Mouse (Mus musculus): Measurements from ENCODE around the gene Fam131a. TPM values are rescaled to one million over a fixed set of nuclear protein-coding genes. Genes with fewer than 3 reads are reported as not detected.

Gene Fam131a
- total and polyA plus RNA-seq, 3 experiments: 22.2 to 31.3 (median 24.6) TPM

DNA sequence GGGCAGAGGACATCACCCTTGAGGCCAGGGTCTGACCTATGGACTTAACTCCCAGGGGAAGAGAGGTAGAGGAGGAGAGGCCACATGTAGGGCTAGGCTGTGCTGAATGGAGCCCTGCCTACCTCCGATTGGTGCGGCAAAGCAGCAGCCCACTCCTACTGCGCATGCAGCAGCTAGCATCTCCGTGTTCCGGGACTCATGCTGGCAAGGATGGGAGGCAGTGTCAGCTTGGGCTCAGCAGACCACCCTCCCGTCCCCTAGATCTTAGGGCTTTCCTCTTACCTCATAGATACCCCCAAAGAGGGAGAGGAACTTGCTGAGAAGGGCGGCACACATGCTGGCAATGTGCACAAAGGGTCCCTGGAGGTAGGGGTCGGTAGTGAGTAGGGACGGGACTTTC, 19.1 kb downstream of the Fam131a start:
- WGBS: 86% methylated on average over 9 of the region's 9 CpGs
- H3K4me1 ChIP-seq (ENCODE audit: control insufficient read depth, insufficient read depth, low read length): peaks cover 2% of the 10 kb centered on the region
- H3K27ac ChIP-seq: no peak overlapping the region
- intact Hi-C loops (cut with DNase I): no loop called here
- TF ChIP-seq POLR2A (IDR thresholded peaks at IDR 0.05; ENCODE audit: insufficient read depth, low read depth, low read length) (no peak), EP300 (IDR thresholded peaks at IDR 0.05; ENCODE audit: insufficient read depth, low read depth, low read length) (no peak), CTCF (IDR thresholded peaks at IDR 0.05) (no peak)
- no peaks in the 10 kb centered on the region for H3K36me3 ChIP-seq (ENCODE audit: control insufficient read depth, insufficient read depth, low read length)
- H3K4me3 ChIP-seq: no peak overlapping the region
- DNase-seq: no peak
- no peaks in the 10 kb centered on the region for H3K27me3 ChIP-seq (ENCODE audit: control insufficient read depth, insufficient read depth, low read length)
- H3K9ac ChIP-seq (ENCODE audit: low read depth, low read length): no peak overlapping the region
- H3K79me2 ChIP-seq (replicated peaks; ENCODE audit: control insufficient read depth, insufficient read depth, low read length): no peaks in the 10 kb centered on the region

DNA sequence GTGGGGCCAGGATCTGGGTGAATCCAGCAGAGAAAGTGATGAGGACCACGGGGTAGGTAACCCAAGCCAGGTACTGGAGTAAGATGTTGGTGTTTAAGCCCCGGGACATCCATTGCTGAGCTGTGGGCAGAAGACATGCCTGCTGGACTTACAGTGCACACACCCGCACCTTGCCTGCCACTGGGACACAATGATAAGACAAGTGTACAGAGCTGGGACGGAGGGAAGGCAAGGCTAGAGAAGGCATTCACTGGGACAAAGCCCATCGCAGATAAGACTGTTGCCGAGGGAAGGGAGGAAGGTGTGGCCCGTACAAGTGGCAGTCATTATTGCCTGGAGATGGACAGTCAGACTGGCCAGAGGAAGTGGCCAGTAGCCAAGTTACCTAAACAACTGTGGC, 19.8 kb downstream of the Fam131a start:
- TF ChIP-seq CTCF (IDR thresholded peaks at IDR 0.05): no peak
- TF ChIP-seq POLR2A (IDR thresholded peaks at IDR 0.05; ENCODE audit: insufficient read depth, low read depth, low read length): no peak
- TF ChIP-seq EP300 (IDR thresholded peaks at IDR 0.05; ENCODE audit: insufficient read depth, low read depth, low read length): no peak
- H3K36me3 ChIP-seq (ENCODE audit: control insufficient read depth, insufficient read depth, low read length): no peaks in the 10 kb centered on the region
- no peak overlapping the region for H3K4me3 ChIP-seq
- H3K4me1 ChIP-seq (ENCODE audit: control insufficient read depth, insufficient read depth, low read length): peaks cover 2% of the 10 kb centered on the region
- no peak overlapping the region for H3K27ac ChIP-seq
- WGBS: 75% methylated on average over 7 of the region's 7 CpGs
- no peak for DNase-seq
- H3K27me3 ChIP-seq (ENCODE audit: control insufficient read depth, insufficient read depth, low read length): no peaks in the 10 kb centered on the region
- intact Hi-C loops (cut with DNase I): no loop called here
- H3K9ac ChIP-seq (ENCODE audit: low read depth, low read length): no peak overlapping the region
- no peaks in the 10 kb centered on the region for H3K79me2 ChIP-seq (replicated peaks; ENCODE audit: control insufficient read depth, insufficient read depth, low read length)

DNA sequence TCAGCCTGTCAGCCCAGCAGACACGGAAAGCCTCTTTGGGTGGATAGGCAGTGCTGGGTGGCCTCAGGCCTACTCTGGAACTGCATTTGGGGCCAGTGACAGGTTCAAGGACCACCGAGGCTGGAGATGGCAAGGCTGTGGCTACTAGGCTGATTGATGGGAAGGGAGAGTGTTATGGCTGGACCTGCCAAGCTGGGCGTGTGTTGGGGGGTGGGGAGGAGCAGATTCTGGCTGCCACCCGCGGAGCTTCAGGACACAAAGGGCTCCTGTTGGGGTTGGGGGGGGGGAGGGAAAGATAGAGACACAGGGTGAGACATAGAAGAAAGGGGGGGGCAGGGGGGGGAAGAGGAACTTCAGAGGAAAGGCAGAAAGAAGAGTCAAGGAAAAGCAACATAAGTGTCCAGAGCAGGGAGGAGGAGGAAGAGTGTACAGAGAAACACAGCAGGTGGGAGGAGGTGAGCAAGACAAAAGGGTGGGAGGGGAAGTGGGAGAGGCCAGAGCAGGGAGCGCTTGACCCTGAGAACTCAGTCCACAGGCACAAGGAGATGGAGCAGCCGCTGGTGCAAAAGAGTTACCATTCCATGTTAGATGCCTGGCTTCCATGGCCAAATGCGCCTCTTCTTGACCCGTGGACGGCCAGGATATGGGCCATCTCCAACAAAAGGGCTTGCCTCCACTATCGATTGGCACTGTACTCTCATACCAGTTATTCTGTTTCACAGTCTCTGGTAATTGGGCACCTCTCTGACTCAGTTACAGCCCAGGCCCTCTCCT, 21.5 kb downstream of the Fam131a start:
- Histone ChIP-seq H3K36me3 (ENCODE audit: control insufficient read depth, insufficient read depth, low read length) (no peaks in the 10 kb centered on the region), H3K27me3 (ENCODE audit: control insufficient read depth, insufficient read depth, low read length) (no peaks in the 10 kb centered on the region), H3K4me3 (no peak overlapping the region), H3K27ac (no peak overlapping the region), H3K4me1 (ENCODE audit: control insufficient read depth, insufficient read depth, low read length) (peaks cover 4% of the 10 kb centered on the region), H3K79me2 (replicated peaks; ENCODE audit: control insufficient read depth, insufficient read depth, low read length) (no peaks in the 10 kb centered on the region), H3K9ac (ENCODE audit: low read depth, low read length) (no peak overlapping the region)
- DNase-seq: no peak
- WGBS: 72% methylated on average over 11 of the region's 11 CpGs
- TF ChIP-seq CTCF (IDR thresholded peaks at IDR 0.05): no peak
- no peak for TF ChIP-seq POLR2A (IDR thresholded peaks at IDR 0.05; ENCODE audit: insufficient read depth, low read depth, low read length)
- intact Hi-C loops (cut with DNase I): loop anchor here (5.0 kb wide), 2 partner anchors 167 to 217 kb away; partner anchors contain the start of genes Abcf3 and Eif2b5

DNA sequence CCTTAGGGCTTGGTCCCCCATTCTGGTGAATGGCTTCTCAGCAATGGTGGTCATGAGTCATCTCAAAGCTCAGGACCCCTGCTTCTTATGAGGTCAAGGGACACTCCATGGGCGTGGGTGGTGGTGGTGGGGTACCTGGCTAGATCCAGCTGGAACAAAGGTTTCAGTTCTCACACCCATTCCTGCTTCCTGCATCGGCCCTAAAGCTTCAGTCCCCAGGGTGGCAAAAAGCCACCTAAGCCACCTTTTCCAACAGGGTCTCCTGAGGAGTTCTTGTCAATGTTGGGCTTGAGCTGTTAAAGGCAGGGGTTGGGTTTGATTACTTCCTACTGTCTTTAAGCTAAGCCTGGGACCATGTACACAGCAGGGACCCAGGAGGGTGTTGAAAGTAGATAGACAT, 22.1 kb downstream of the Fam131a start:
- peak in 1 of 2 experiments; percentile 3 for DNase-seq
- H3K79me2 ChIP-seq (replicated peaks; ENCODE audit: control insufficient read depth, insufficient read depth, low read length): no peaks in the 10 kb centered on the region
- intact Hi-C loops (cut with DNase I): loop anchor here (5.0 kb wide), 2 partner anchors 168 to 218 kb away; partner anchors contain the start of genes Abcf3 and Eif2b5
- TF ChIP-seq EP300 (IDR thresholded peaks at IDR 0.05; ENCODE audit: insufficient read depth, low read depth, low read length): no peak
- no peak for TF ChIP-seq CTCF (IDR thresholded peaks at IDR 0.05)
- TF ChIP-seq POLR2A (IDR thresholded peaks at IDR 0.05; ENCODE audit: insufficient read depth, low read depth, low read length): no peak
- H3K4me1 ChIP-seq (ENCODE audit: control insufficient read depth, insufficient read depth, low read length): peaks cover 4% of the 10 kb centered on the region
- no peaks in the 10 kb centered on the region for H3K36me3 ChIP-seq (ENCODE audit: control insufficient read depth, insufficient read depth, low read length)
- no peaks in the 10 kb centered on the region for H3K27me3 ChIP-seq (ENCODE audit: control insufficient read depth, insufficient read depth, low read length)
- no peak overlapping the region for H3K27ac ChIP-seq
- H3K9ac ChIP-seq (ENCODE audit: low read depth, low read length): no peak overlapping the region
- H3K4me3 ChIP-seq: no peak overlapping the region
- 68% methylated on average over 2 of the region's 2 CpGs for WGBS

DNA sequence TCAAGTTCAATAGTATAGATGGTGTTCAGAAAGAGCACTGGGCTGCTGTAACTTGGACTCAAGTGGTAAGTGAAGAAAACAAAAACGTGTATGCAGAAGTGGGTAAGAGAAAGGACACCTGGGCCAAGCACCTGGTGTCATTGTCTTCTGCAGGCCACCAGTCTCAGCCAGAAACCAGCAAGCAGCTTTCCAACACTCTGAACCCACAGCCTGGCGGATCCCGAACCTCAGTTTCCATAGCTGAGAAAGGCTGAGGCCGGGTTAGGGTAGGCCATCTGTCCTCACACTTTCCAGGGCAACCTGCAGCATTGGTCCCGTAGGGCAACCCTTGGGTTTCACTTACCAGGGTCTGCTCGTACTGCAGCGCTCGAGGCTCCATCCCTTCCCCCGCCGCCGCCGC, 22.5 kb downstream of the Fam131a start:
- peak overlapping the region; percentile 72 for H3K9ac ChIP-seq (ENCODE audit: low read depth, low read length)
- H3K79me2 ChIP-seq (replicated peaks; ENCODE audit: control insufficient read depth, insufficient read depth, low read length): no peaks in the 10 kb centered on the region
- peaks cover 4% of the 10 kb centered on the region for H3K4me1 ChIP-seq (ENCODE audit: control insufficient read depth, insufficient read depth, low read length)
- DNase-seq: no peak
- H3K4me3 ChIP-seq: peak overlapping the region; percentile 80
- no peaks in the 10 kb centered on the region for H3K27me3 ChIP-seq (ENCODE audit: control insufficient read depth, insufficient read depth, low read length)
- WGBS: 7% methylated on average over 12 of the region's 12 CpGs
- intact Hi-C loops (cut with DNase I): loop anchor here (5.0 kb wide), 2 partner anchors 168 to 218 kb away; partner anchors contain the start of genes Abcf3 and Eif2b5
- H3K36me3 ChIP-seq (ENCODE audit: control insufficient read depth, insufficient read depth, low read length): no peaks in the 10 kb centered on the region
- TF ChIP-seq POLR2A (IDR thresholded peaks at IDR 0.05; ENCODE audit: insufficient read depth, low read depth, low read length): no peak
- TF ChIP-seq EP300 (IDR thresholded peaks at IDR 0.05; ENCODE audit: insufficient read depth, low read depth, low read length): no peak
- TF ChIP-seq CTCF (IDR thresholded peaks at IDR 0.05): no peak
- H3K27ac ChIP-seq: peak overlapping the region; percentile 31; the same call in 1 of the 2 replicates
